Mouse (Mus musculus) A20 (cell line): ENCODE measurements around the gene Pgam1.
"Not testable (repeated sequence)": the region's sequence is repeated elsewhere in the genome, so short reads cannot be mapped to it uniquely, and the experiment has no call there.

Experiments
- DNase-seq: peaks from one replicate; pipeline ENCODE4 v3.0.0-alpha.2; 2011; ENCODE audit warnings: low read depth, low spot score

The Pgam1 gene

DNA sequence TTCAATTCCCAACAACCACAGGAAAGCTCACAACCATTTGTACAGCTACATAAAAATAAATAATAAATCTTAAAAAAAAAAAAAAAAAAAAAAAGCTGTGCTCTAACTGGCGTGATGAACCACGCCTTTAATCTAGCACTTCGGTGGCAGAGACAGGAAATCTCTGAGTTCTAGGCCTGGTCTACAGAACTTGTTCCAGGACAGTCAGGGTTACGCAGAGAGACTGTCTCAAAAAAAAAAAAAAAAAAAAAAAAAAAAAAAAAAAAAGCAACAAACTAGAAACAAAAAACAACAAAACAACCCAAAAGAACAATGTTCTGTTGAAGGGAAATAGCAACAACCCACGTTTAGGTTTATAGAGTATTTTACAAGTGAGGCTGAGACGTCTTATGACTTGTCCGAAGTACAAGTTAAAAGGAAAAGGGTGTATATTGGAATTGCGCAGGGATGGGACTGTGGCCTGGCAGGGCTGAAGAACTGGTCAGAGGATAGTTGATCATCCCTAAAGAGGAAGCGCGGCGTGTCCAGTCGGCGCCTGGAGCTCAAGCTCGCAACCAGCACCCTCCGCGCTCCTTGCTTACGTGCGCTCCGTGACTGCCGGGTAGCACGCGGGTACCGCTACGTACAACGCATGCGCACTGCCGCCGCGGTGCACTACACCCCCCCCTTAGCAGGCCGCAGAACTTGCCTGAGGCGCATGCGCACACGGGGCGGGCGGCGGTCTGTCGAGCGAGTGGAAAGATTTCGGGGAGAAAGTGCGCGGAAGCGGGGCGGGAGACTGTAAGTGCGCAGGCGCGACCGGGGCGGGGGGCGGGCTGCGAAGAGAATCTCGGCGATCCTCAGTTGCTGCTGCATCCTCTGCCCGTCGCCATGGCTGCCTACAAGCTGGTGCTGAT, at the start of gene Pgam1:
Pgam1 (plus strand) TSS at position 746 of the 896 bp plus-strand sequence.
- peak; percentile 99 for DNase-seq

DNA sequence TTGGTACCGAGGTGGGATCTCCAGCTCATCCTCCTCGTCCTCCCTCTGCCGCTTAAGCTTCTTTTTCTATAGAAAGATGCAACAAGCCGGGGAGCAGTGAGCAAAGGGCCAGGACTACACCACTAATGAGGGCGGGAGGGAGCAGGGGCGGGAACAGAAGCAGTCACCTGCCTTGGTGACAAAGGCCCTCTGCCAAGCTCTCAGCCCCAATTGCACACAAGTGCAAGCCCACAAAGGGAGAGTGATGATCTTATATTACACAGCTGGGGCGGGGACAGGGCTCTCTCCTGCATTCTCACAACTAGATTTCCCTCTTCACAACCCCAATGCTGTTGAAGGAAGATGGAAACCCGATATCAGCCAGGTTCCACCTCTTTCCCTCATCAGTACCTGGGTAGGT, 45.0 kb upstream of the Pgam1 start:
- DNase-seq: no peak

DNA sequence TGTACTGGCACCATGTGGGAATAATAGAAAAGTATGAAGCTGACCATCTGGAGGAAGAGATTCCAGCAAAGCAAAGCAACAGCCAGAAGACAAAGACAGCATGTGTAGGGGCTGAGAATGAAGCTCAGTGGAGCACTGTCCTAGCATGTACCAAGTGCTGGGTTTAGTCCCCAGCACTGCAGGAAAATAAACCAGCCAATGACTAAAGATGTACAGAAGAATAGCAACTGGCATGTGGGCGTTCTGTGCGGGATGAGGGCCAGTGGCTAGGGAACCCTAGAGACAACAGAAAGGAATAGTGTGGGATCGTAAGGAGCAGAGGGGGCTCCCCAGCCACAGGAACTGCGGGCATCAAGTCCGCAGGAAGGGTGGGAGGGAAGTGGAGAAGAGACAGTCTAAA, 42.4 kb upstream of the Pgam1 start:
- no peak for DNase-seq

DNA sequence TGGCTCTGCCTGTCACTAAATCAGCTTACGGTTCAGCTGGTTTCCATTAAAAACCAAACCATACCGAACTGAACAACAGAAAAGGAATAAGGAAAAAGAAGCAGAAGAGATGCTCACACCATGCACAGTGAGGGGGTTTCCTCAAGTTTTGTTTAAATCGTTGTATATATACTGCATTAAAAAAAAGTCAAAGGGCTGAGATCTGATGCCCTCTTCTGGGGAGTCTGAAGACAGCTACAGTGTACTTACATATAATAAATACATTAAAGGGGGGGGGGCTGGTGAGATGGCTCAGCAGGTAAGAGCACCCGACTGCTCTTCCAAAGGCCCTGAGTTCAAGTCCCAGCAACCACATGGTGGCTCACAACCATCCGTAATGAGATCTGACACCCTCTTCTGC, 41.8 kb upstream of the Pgam1 start:
- DNase-seq: not testable (repeated sequence)

DNA sequence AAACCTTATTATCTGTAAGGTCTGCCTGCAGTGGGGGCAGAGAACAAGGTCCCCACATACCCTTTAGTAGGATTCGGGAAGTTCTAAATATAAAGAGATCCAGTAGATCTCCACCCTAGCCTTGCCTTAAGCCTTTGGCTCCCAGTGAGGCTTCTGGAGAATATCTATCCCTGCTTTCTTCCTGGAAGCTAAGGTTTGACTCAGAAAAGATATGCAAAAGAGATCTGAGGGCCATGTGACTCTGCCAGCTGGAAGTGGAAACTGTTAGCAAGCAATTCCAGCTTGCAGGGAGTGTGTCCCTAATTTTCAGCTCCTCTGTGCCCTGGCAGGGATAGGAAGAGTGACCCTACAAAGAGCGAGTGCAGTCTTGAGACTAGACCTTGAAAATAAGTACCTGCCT, 39.4 kb upstream of the Pgam1 start:
- DNase-seq: no peak

DNA sequence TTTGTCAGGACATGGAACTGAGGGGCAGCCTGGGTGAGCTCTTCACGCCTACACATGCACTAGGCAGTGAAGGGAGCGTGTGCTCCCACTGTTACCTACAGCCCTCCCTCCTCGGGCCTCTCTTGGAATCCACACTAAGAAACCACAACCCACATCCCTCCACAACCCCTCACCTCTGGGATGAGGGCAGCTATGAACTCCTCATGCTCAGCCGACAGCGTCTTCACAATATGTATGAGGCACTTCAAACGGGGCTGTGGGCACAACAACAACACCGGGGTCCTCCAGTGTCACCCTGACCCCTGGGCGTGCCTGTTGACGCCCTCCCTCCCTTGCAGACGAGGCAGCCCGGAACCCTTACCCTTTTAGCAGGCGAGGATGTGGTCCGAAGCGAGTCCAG, 37.4 kb upstream of the Pgam1 start:
- DNase-seq: no peak

DNA sequence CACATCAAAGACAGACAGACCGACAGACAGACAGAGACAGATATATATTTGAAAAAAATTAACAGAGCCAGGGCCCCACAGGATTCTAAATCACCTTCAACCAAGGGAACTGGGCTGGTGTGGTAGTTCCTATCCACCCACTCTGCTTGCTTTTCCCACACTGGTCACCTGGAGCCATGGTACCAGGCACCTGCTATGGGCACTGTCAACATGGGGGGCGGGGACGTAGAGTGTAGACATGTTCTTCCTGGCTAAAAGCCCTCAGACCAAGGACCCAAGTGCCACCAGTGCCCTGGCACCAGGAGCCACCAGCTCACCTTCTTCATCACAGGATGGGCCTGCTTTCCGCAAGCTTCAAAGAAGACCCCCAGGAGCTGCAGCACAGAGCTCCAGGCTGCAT, 29.9 kb upstream of the Pgam1 start:
- DNase-seq: no peak

DNA sequence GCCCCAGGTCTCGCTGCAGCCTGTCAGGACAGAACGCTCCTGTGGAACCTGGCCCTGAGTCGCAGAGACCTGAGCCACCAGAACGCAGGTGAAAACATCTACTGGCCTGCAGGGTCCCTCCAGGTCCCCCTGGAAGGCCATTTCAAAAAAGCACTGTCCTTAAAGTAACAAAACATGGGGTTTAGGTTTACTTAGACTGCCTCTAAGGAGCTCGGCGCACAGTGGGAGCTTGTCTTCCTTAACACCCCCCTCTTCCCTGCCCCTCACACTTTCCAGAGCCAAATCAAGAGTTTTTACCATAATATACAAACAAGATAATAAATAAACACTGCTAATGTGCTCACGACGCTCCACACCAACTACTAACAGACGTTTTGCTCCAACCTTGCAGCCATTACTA, 27.8 kb upstream of the Pgam1 start:
- DNase-seq: no peak

DNA sequence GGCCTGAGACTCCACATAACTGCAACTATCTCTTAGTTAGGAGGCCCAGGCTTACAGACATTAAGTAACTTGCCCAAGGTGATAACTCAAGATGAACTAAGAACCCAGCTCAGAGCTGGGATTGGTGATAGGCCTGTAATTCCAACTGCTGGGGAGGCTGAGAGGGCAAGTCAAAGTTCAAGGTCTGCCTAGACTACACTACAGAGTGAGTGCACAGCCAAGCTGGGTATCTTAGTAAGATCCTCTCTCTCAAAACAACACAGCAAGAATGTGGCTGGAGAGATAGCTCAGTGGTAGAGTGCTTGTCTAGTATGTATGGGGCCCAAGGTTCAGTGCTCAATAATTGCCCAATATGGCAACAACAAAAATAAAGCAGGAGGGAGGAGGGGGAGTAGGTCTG, 23.5 kb upstream of the Pgam1 start:
- DNase-seq: no peak

DNA sequence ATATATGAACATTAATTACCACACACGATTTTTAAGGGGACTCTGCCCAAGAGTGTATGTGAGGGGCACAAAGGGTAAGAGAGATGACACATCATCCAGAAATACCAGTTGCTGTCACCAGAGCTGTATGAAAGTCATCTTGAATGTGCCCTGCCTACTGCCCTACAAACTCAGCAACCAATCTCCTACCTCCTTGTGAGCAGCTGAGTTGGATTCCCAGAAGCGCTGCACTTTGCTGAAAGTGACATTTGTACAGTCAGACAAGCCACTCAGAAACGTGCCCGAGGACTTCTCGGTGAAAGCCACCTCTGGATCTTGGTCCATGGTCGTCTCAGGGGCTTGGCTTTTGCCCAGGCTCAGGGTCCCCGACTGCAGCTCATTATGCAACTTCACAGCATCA, 16.8 kb upstream of the Pgam1 start:
- peak; percentile 18 for DNase-seq

DNA sequence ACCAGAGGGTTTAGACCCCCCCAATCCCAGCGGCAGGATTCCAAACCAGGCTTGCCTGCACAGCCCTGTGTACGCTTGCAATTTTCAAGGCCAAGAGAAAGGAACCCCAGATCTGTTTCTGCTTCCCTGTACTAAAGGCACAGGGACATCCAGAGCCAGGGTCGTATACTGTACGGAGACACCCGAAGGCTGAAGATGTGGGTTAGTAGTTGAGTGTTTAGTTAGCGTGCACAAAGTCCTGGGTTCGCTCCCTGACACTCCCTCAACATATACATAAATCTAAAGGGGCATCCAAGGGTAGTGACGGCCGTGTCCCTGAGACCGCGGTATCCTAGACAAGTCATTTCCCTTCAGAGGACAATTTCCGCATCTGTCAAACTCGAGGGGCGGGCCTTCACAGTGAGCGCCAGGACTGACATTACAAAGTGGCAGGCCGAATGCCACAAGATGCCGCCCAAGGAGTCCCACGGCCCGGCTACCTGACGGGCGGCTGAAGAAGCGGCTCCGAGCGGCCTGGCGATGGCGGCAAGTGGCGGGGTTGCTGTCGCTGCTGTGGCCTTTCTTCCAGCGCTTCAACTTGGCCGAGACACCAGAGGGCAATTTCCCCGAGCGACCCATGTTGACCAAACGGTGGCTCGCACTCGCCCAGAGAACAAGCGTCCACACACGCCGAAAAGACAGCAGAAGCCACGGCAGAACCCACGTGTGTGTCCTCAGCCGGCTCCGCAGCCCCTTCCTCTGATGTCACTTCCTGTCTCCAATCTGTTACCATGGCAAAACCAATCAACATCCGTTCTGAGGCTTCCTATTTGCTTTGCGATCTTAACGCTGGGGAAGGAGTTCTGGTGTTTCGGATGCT, 16.0 kb upstream of the Pgam1 start, which contains the start of gene Rrp12:
Rrp12 (minus strand) TSS at position 714 of the 859 bp plus-strand sequence.
- DNase-seq: peak; percentile 89

DNA sequence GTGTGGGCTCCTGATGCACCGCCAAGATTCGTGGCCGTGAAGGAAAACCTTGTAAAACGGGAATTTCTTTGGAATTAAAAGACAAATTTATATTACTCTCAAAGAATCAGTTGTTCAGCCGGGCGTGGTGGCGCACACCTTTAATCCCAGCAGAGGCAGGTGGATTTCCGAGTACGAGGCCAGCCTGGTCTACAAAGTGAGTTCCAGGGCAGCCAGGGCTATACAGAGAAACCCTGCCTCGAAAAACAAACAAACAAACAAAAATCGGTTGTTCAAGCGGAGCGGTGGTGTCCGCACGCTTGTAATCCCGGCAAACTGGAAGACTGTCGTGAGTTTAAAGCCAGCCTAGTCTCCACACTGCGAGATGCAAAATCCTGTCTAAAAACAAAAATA, 15.4 kb upstream of the Pgam1 start:
- no peak for DNase-seq

DNA sequence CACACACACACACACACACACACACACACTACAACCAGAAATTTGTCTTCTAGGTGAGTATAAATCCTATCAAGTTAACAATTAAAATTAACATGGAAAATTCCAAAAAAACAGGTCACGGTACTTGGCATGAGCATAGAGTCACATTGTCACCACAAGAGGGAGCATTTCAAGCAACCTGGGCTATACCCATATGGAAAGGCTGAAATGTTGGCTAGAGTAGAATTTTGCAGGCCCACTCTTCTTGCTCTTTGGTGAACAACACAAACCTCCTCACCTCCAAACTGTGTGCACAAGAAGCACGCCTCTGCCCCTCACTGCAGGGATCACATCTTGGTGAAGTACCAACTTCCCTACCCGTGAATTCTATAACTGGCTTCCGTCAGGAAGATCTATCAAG, 12.9 kb upstream of the Pgam1 start:
- peak; percentile 54 for DNase-seq

DNA sequence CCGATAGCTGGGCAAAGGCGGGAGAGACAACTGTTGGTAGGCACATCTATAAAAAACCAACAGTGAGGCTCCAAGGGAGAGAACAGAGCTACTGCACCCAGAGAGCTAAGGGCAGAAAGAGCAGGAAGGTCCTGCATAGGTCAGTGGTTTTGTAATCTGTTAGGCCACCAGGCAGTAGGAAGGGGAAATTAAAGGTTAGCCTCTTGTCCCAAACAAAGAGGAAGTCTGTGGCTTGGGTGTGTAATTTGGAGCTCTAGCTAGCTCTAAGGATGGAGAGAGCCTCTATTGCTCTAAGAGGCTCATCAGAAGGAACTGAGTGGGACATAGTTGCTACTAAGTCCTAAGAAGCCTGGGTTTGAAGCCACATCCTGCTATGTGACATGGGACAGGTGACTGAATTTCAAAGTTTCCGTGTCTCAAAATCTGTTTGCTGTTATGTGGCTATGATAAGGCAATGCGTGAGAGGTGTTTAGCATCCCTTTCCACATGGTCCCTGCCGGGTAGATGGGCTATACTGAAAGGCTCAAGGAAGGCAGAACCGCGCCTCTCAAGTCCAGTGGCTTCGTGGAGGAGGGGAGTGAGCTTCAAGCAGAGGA, 11.1 kb upstream of the Pgam1 start:
- peak; percentile 27 for DNase-seq

DNA sequence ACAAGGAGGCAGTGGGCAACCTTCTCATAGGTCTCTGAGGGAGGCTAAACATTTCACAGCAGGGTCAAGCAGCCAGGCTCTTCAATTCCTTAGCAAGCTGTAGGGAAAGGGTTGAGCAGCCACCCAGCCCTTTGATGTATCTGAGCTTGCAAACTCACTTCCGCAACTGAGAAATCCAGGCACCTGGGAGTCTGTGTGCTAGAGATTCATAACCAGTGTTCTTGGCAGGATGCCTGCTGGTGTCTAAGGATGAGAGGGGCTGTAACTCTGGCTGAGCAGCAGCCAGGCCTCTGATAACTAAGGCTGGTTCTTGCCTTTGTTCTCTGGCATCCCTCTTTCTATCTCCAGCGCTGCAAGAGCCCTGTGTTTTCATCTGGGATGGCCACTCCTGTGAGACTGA, 10.0 kb upstream of the Pgam1 start:
- no peak for DNase-seq

DNA sequence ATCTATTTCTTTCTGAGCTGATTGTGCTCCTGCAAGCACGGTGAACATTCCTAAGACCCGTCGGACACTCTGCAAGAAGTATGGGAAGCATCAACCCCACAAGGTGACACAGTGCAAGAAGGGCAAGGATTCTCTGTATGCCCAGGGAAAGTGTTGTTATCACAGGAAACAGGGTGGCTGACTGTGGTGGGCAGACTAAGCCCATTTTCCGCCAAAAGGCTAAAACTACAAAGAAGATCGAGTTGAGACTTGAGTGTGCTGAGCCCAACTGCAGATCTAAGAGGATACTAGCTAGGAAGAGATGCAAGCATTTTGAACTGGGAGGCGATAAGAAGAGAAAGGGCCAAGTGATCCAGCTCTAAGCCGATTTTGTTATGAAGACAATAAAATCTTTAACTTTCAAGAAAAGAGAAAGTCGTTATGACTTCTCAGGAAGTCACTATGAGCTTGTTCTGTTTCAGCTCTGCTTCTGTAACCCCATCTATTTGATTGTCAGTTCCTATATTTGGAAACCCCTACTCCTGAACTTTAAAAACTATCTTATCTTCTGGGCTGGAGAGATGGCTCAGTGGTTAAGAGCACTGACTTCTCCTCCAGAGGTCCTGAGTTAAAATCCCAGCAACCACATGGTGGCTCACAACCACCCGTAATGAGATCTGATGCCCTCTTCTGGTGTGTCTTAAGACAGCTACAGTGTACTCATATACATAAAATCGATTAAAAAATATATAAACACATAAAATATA, 8.7 kb upstream of the Pgam1 start:
- no peak for DNase-seq

DNA sequence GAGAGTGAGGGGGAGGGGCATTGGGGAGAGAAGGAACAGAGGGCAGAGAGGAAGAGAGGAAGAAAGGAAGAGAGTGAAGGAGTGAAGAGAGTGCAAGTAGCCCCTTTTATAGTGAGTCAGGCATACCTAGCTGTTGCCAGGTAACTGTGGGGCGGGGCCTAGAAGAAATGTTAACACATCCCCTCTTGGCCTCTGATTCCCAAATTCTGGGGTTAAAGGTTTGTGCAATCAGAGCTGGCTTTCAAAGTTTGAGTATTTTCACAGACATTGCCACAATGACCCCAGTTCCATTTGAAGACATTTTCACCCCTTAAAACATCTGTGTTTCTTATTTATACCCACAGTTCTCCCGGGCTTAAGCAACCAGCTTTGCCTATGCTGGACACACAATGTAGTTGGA, 6.5 kb upstream of the Pgam1 start:
- no peak for DNase-seq

DNA sequence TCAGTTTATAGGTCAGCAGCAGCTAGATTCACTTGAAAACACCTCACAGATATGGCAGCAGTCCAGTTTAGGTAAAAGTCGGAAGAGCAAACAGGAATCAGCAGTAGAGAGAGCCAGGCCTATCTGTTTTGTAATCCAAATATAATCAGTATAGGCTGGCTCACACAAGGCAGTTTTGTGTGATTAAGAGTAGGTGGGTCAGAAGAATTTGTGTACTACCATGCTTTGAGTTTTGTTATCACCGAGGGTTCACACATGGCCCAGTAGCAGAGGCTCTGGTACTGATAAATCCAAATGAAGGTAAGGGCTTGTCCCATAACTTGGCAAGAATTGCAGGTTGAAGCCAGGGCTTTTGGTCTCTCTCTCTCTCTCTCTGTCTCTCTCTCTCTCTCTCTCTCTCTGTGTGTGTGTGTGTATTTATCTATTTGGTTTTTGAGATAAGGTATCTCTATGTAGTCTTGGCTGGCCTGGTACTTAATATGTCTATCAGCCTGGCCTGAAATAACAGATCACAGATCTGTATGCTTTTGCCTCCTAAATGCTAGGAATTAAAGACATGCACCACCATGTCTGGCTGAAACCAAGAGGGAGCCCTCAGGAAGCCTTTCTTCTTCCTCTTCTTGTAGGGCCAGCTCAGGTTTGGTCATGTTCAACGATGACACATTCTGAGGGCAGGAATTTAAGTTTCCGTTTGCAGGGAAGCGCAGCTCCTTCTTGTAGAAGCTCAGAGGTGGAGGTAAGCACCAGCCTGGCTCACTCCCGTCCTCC, 5.2 kb upstream of the Pgam1 start:
- no peak for DNase-seq

DNA sequence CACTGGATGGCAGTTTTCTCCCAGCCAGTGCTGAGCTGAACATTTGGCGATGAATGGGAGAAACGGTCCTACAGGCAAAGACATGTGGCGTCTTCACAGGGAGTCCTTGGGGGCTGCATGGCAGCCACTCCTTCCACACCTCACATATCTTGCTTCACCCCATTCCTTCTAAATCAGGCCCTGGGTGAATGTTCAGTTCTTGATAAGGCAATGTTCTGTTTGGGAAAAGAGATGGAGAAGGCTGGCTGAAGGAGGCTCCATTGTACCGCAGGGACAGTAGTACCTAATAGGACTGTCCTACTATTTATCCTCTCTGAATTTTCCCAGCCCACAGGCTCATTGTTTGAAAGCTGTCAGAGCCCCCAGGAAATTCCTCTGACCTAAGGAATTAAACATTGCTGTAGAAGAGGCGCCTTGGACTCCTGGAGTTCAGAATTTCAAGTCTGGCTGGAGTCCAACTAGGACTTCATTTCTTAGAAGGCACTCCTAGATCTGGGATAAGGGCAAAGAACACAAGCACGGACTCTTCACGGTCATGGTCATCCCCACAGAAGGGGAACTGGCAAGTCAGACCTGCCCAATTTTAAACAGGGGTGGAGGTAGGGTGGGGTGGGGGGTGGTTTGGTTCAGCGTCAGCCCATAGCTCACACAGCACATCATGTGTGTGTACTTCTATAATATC, 4.5 kb upstream of the Pgam1 start:
- no peak for DNase-seq

DNA sequence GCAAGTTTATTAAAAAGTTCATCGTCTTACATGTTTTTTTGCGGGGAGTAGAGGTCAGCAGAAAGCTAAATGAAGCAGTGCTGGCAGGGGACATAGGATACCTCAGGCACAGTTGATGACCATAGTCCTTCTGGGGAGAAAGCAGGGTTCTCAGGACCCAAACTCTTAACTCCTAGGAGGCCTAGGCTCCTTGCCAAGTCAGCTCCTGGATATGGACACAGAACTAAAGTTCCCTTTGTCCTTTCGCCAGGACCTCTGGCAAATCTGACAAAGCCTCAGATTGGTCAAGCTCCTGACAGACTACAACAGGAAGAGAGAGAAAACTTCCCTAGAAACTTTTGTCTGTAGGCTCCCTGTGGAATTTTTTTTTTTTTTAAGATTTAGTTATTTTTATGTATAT, 3.0 kb upstream of the Pgam1 start:
- DNase-seq: no peak
